Mouse (Mus musculus) spleen, adult 2 months (tissue): ENCODE measurements around the gene Myo16.

Experiments
- CTCF ChIP-seq: fragments of 200-500 bp; IDR thresholded peaks from 2 replicates; pipeline ENCODE4 v1.5.1; 2011; ENCODE audit warnings: mild to moderate bottlenecking, inconsistent platforms; ENCODE audit not compliant: insufficient read depth, insufficient read length, insufficient replicate concordance; ENCODE audit errors: extremely low read depth
- POLR2A ChIP-seq: fragments of 200-500 bp; IDR thresholded peaks from 2 replicates; pipeline ENCODE4 v1.6.1; 2011; ENCODE audit warnings: low read depth, low read length, inconsistent platforms

DNA sequence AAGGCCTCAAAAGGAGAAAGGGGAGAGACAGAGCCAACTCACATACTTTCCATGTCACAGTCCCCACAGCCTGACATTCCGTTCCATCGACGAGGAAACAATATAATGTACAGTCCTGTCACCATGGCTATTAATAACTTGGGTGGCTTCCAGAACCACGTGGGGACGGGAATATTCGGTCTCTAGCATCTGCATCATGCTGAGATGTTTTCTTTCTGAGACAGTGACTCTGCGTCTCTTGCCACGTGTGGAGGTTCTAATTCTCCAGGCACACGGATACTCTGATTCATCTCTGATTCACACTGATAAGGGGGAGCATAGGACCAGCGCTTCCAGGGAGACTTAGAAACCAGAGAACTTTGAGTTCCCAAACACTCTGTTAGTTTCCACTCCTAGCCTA lies 492.8 kb downstream of the Myo16 start:
- TF ChIP-seq POLR2A, result no peak
- TF ChIP-seq CTCF, result no peak
